Mouse (Mus musculus) liver, embryonic 12.5 days (tissue): ENCODE measurements around the gene Tmem158. TPM values are rescaled to one million over a fixed set of nuclear protein-coding genes. Genes with fewer than 3 reads are reported as not detected.

ENCODE experiments used
- ATAC-seq: fragments of 200-750 bp; cut with Nextera tagmentation; 2 replicates; pipeline ENCODE4 v1.8.0; 2017; ENCODE audit warnings: moderate number of reproducible peaks, mild to moderate bottlenecking, moderate library complexity
- H3K27ac ChIP-seq: fragments of 300-500 bp; sonication (generic); 2 replicates; pipeline ENCODE4 v1.5.1; 2016; ENCODE audit warnings: mild to moderate bottlenecking
- H3K27me3 ChIP-seq: fragments of 300-500 bp; sonication (generic); replicated peaks from 2 replicates; pipeline ENCODE4 v1.6.1; 2016; ENCODE audit warnings: mild to moderate bottlenecking, moderate library complexity
- H3K36me3 ChIP-seq: fragments of 300-500 bp; sonication (generic); 2 replicates; pipeline ENCODE4 v1.6.1; 2016; ENCODE audit warnings: mild to moderate bottlenecking, moderate library complexity
- H3K4me1 ChIP-seq: fragments of 300-500 bp; sonication (generic); 2 replicates; pipeline ENCODE4 v1.6.1; 2016
- H3K4me2 ChIP-seq: fragments of 300-500 bp; sonication (generic); 2 replicates; pipeline ENCODE4 v1.6.1; 2016; ENCODE audit warnings: mild to moderate bottlenecking, moderate library complexity
- H3K4me3 ChIP-seq: fragments of 300-500 bp; sonication (generic); 2 replicates; pipeline ENCODE4 v1.5.1; 2016; ENCODE audit warnings: mild to moderate bottlenecking, moderate library complexity
- H3K9ac ChIP-seq: fragments of 300-500 bp; sonication (generic); 2 replicates; pipeline ENCODE4 v1.6.1; 2016; ENCODE audit warnings: mild to moderate bottlenecking, moderate library complexity
- H3K9me3 ChIP-seq: fragments of 300-500 bp; sonication (generic); replicated peaks from 2 replicates; pipeline ENCODE4 v1.6.1; 2016; ENCODE audit warnings: mild to moderate bottlenecking, moderate library complexity
- WGBS: fragments of 180-500 bp; shearing (Covaris S2); methylation state at CpG from one replicate; pipeline ENCODE4 v1.1.7; 2016; ENCODE audit not compliant: insufficient replicate concordance; 5-methylcytosine and 5-hydroxymethylcytosine counted together
- polyA plus RNA-seq: library from polyadenylated mRNA; unstranded; fragments of >200 nt; fragmentation: Nextera tagmentation; extraction: Ambion mirVana; gene quantifications from 2 replicates; pipeline ENCODE4 v1.2.1, GENCODE M21; 2016

The Tmem158 gene
- polyA plus RNA-seq, 1 experiment from 2014 or later = 12.6 TPM

DNA sequence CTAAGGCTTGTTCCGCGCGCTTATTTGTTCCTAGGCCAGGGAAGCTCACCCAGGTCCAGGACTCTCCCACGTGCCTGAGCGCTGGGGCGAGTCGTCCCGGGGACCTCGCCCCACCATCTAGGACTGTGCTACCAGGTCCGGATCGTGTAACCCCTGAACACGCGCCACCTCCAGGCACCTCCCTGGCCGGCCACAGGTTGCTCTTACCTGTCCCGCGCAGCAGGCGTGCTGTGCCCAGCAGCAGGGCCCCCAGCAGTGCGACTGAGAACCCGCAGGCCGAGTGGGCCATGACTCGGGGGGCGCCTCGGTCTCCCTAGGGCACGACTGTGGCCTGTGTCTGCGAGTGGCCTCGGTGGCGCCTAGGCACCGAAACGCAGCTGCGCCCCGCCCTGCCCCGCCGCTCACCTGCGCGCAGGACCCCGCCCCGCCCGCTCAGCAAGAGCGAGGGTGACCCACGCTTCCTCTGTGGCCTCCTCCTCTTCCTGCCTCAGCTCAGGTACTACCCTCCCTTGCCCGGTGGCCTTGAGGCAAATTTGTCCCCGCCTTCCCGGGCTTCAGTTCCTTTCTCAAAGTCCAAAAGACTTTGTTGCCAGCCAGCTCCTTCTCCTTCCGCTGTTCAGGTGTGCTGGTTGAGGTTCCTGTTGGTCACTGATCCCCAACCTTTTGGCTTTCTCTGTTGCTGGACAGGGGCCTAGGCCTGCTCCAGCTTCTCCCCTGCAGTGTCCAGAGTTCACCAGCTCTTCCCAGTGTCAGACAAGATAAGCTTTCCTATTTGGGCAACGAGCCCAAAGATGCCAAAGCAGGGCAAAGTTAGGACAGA, 44.7 kb downstream of the Tmem158 start, which contains the start of gene Cdcp1:
Gene Cdcp1 (minus strand): TSS at position 418 of the 820 bp plus-strand sequence.
- peak within 1 kb of the TSS; percentile 31 for H3K4me3 ChIP-seq
- H3K4me1 ChIP-seq = peaks cover 10% of the 10 kb centered on the region
- H3K36me3 ChIP-seq = no peaks in the 10 kb centered on the region
- H3K9ac ChIP-seq = no peak within 1 kb of the TSS
- H3K9me3 ChIP-seq = no peaks in the 10 kb centered on the region
- H3K4me2 ChIP-seq = peak within 1 kb of the TSS; percentile 63
- ATAC-seq = no peak
- no peak within 1 kb of the TSS for H3K27ac ChIP-seq
- WGBS = 14% methylated on average over 44 of the region's 45 CpGs
- H3K27me3 ChIP-seq = peaks cover 32% of the 10 kb centered on the region

DNA sequence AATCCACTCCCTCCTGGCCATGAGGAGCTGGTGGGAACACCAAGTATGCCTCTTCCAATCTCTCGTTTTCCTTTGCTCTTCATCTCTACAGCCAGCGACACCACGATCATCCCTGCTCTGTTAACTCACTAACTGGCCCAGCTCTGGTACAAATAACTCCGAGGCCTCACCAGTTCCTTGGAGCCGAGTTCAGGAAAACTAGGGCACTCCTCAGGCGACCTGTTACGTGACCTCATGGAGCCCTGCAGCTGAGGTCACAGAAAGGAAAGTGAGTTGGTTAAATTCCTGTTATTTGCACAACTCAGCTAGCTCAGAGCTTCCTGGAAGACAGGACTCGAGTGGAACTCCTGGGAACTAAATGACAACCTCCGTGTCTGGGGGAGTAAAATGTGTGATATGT, 47.2 kb downstream of the Tmem158 start:
- H3K27me3 ChIP-seq = peaks cover 29% of the 10 kb centered on the region
- 54% methylated on average over 9 of the region's 9 CpGs for WGBS
- no peaks in the 10 kb centered on the region for H3K36me3 ChIP-seq
- H3K9me3 ChIP-seq = no peaks in the 10 kb centered on the region
- no peak overlapping the region for H3K4me3 ChIP-seq
- H3K4me1 ChIP-seq = peaks cover 10% of the 10 kb centered on the region
- ATAC-seq = no peak
- no peak overlapping the region for H3K9ac ChIP-seq
- no peak overlapping the region for H3K27ac ChIP-seq
- H3K4me2 ChIP-seq = no peak overlapping the region

Other genes starting within 250 kb of the Tmem158 start
- 6.8 and 7.1 TPM in 2 replicates for gene Tmem42, start 239.4 kb downstream of the Tmem158 start, polyA plus RNA-seq
- 0.14 and 0.17 TPM in 2 replicates for gene Tgm4, start 226.0 kb downstream of the Tmem158 start, polyA plus RNA-seq
- 51.2 and 52.1 TPM in 2 replicates for gene Zdhhc3, start 147.6 kb downstream of the Tmem158 start, polyA plus RNA-seq
- gene Exosc7, start 147.5 kb downstream of the Tmem158 start, polyA plus RNA-seq = 116 and 123 TPM in 2 replicates
- not detected in 2 replicates for gene Clec3b, start 109.8 kb downstream of the Tmem158 start, polyA plus RNA-seq
- gene Cdcp1, start 44.7 kb downstream of the Tmem158 start, polyA plus RNA-seq = 0.18 and 0.25 TPM in 2 replicates
- 788 and 796 TPM in 2 replicates for gene Lars2, start 106.2 kb upstream of the Tmem158 start, polyA plus RNA-seq
- 30.4 and 30.9 TPM in 2 replicates for gene Limd1, start 217.9 kb upstream of the Tmem158 start, polyA plus RNA-seq